Mouse (Mus musculus) C2C12 (cell line): ENCODE measurements at regions not wholly inside any gene's neighbourhood (a gene's known extent, or its start where the extent isn't known, plus 50 kb on each side); places are given as distances from the start of the nearest gene placed in this dataset.

Experiments
- H3K27me3 ChIP-seq: one replicate; pipeline ENCODE4 v1.6.1; 2011; ENCODE audit not compliant: control insufficient read depth, insufficient read depth, insufficient read length
- H3K36me3 ChIP-seq: one replicate; pipeline ENCODE4 v1.6.1; 2011; ENCODE audit not compliant: control insufficient read depth, insufficient read depth
- H3K4me3 ChIP-seq: one replicate; pipeline ENCODE4 v1.5.1; 2011; ENCODE audit warnings: mild to moderate bottlenecking, control low read depth; ENCODE audit not compliant: poor library complexity, insufficient read depth, severe bottlenecking
- H3K79me2 ChIP-seq: one replicate; pipeline ENCODE4 v1.6.1; 2011; ENCODE audit not compliant: control insufficient read depth, insufficient read depth
- H3K79me3 ChIP-seq: one replicate; pipeline ENCODE4 v1.6.1; 2011; ENCODE audit warnings: low read depth, control low read depth
- H3ac ChIP-seq: one replicate; pipeline ENCODE3; 2011; ENCODE audit warnings: low read depth; ENCODE audit not compliant: control insufficient read depth, insufficient read length
- CEBPB ChIP-seq: IDR thresholded peaks from one replicate; pipeline ENCODE4 v1.6.1; 2011; ENCODE audit warnings: low read depth, mild to moderate bottlenecking, control low read depth, moderate library complexity
- CTCF ChIP-seq: IDR thresholded peaks from one replicate; pipeline ENCODE4 v1.5.1; 2011; ENCODE audit not compliant: control insufficient read depth, insufficient read depth, insufficient read length
- FOSL1 ChIP-seq: IDR thresholded peaks from one replicate; pipeline ENCODE4 v1.8.0; 2011; ENCODE audit warnings: mild to moderate bottlenecking, low read length; ENCODE audit not compliant: poor library complexity, insufficient read depth, severe bottlenecking
- MAX ChIP-seq: IDR thresholded peaks from one replicate; pipeline ENCODE4 v1.6.1; 2011; ENCODE audit warnings: mild to moderate bottlenecking, control low read depth
- MYOD1 ChIP-seq: IDR thresholded peaks from one replicate; pipeline ENCODE4 v1.6.1; 2011; ENCODE audit warnings: low read depth; ENCODE audit not compliant: control insufficient read depth, insufficient read length
- MYOG ChIP-seq: IDR thresholded peaks from one replicate; pipeline ENCODE4 v1.6.1; 2011; ENCODE audit not compliant: control insufficient read depth, insufficient read length; ENCODE audit errors: extremely low read depth
- USF1 ChIP-seq: IDR thresholded peaks from one replicate; pipeline ENCODE4 v1.6.1; 2011; ENCODE audit warnings: low read depth, mild to moderate bottlenecking, control low read depth, moderate library complexity

DNA sequence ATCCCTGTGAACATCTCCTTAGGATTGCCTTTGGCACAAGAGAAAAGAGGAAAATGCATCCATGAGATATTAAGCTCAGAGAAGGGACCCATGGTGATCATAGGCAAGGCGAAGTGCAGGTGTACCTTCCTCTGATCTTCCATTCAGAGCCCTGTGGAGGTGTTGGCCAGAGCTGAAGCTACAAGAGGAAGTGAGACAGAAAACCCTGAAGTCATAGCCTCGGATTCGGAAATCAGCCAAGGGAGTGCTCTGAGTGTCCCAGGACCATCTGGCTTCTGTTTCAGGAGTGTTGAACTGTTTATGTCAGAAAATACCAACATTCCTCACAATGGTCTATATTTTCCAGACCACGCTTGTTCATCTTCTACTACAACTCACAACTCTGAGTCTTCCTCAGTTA is 271.6 kb downstream of the Ccser2 start:
- Histone ChIP-seq H3K27me3 (no peaks in the 10 kb centered on the region), H3K4me3 (no peak overlapping the region), H3K79me2 (no peaks in the 10 kb centered on the region), H3ac (no peak overlapping the region), H3K79me3 (no peaks in the 10 kb centered on the region), H3K36me3 (no peaks in the 10 kb centered on the region)
- TF ChIP-seq USF1 (no peak), CEBPB (no peak), MYOD1 (no peak), FOSL1 (no peak), MAX (no peak), MYOG (no peak), CTCF (no peak)

- no peak for TF ChIP-seq USF1
- TF ChIP-seq MAX, result no peak
- no peak for TF ChIP-seq FOSL1
- H3K79me2 ChIP-seq, result no peaks in the 10 kb centered on the region
- H3K4me3 ChIP-seq, result no peak overlapping the region
- H3ac ChIP-seq, result no peak overlapping the region
- no peaks in the 10 kb centered on the region for H3K79me3 ChIP-seq
- no peaks in the 10 kb centered on the region for H3K36me3 ChIP-seq
- H3K27me3 ChIP-seq, result no peaks in the 10 kb centered on the region
These were observed 276.6 kb downstream of the Ccser2 start for GRCm38 (mm10) chr14:36691958-36692357.

GRCm38 (mm10) chr14:36691018-36691417 is 277.6 kb downstream of the Ccser2 start:
- no peaks in the 10 kb centered on the region for H3K27me3 ChIP-seq
- H3K4me3 ChIP-seq, result no peak overlapping the region
- H3K79me2 ChIP-seq, result no peaks in the 10 kb centered on the region
- H3ac ChIP-seq, result no peak overlapping the region
- no peaks in the 10 kb centered on the region for H3K36me3 ChIP-seq
- no peaks in the 10 kb centered on the region for H3K79me3 ChIP-seq
- TF ChIP-seq MYOD1, result no peak
- no peak for TF ChIP-seq USF1
- TF ChIP-seq CEBPB, result no peak
- no peak for TF ChIP-seq CTCF
- no peak for TF ChIP-seq FOSL1
- no peak for TF ChIP-seq MAX
- TF ChIP-seq MYOG, result no peak

- Histone ChIP-seq H3K27me3 (no peaks in the 10 kb centered on the region), H3ac (no peak overlapping the region), H3K79me3 (no peaks in the 10 kb centered on the region), H3K36me3 (no peaks in the 10 kb centered on the region), H3K4me3 (no peak overlapping the region), H3K79me2 (no peaks in the 10 kb centered on the region)
- TF ChIP-seq MYOD1 (no peak), CTCF (no peak), MAX (no peak), USF1 (no peak), FOSL1 (no peak), MYOG (no peak), CEBPB (no peak)
These were observed 309.8 kb downstream of the Ccser2 start for GRCm38 (mm10) chr14:36658678-36659263.

GRCm38 (mm10) chr14:36658193-36658592 is 310.4 kb downstream of the Ccser2 start:
- H3K79me3 ChIP-seq, result no peaks in the 10 kb centered on the region
- no peaks in the 10 kb centered on the region for H3K27me3 ChIP-seq
- TF ChIP-seq MYOD1 (no peak), CTCF (no peak), MAX (no peak), FOSL1 (no peak), CEBPB (no peak), MYOG (no peak), USF1 (no peak)
- H3K79me2 ChIP-seq, result no peaks in the 10 kb centered on the region
- H3K4me3 ChIP-seq, result no peak overlapping the region
- H3ac ChIP-seq, result no peak overlapping the region
- H3K36me3 ChIP-seq, result no peaks in the 10 kb centered on the region

GRCm38 (mm10) chr14:36652982-36653557 is 315.5 kb downstream of the Ccser2 start:
- Histone ChIP-seq H3ac (no peak overlapping the region), H3K79me2 (no peaks in the 10 kb centered on the region), H3K4me3 (no peak overlapping the region), H3K27me3 (no peaks in the 10 kb centered on the region), H3K36me3 (no peaks in the 10 kb centered on the region), H3K79me3 (no peaks in the 10 kb centered on the region)
- TF ChIP-seq MYOD1, result no peak
- TF ChIP-seq CEBPB, result no peak
- TF ChIP-seq MYOG, result no peak
